8 mouse cellular contexts compared by ENCODE assay signal in the genomic region with DNA sequence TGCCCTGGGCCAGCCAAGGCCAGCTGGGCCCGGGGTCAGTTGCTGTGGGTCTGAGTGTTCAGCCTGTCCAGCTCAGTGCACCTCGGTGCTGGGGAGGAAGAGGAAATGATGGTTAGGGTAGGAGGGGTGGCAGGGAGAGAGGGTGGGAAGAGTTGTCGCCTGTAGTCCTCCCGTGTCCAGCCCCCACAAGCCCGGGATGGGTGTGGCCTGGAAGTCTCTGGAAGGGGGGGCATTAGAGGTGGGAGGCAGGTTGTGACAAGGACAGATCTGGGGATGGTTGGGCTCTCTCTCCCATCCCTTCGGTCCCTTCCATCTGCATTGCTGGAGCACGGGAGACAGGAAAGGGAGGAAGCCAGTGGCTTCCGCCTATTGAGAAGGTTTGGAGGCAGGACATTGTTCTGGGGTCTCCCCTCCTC. TPM values are rescaled to one million over a fixed set of nuclear protein-coding genes. Genes with fewer than 3 reads are reported as not detected.
DNase-seq lines count a peak whose midpoint lies in the region; ATAC-seq and TF ChIP-seq lines count a peak whose summit lies in the region.

A gene (minus strand): TSS at position 345 of the 416 bp plus-strand sequence.

- no peak for TF ChIP-seq POLR2A in spleen, adult 2 months (IDR thresholded peaks at IDR 0.05; ENCODE audit: low read depth, low read length)

- H3K9ac ChIP-seq in intestine, embryonic 16.5 days (ENCODE audit: low read depth, low read length) = 0 out of 2 replicates have a peak within 1 kb of the TSS, but pooled peaks have one; percentile 33
- H3K9ac ChIP-seq in liver, embryonic 16.5 days (ENCODE audit: low read depth, low read length) = no peak within 1 kb of the TSS

- ATAC-seq in intestine, embryonic 16.5 days = peak; percentile 71
- ATAC-seq in liver, embryonic 16.5 days (ENCODE audit: low read depth) = peak; percentile 72
- ATAC-seq in inflammation-experienced regulatory T-cells, adult 6 months = no peak

- DNase-seq in spleen, adult 2 months (ENCODE audit: low read depth in 1 of 2, low spot score in 2 of 2) = no peak
- no peak for DNase-seq in spleen, postnatal 14 days (ENCODE audit: low spot score in 2 of 2)
- DNase-seq in heart, adult 11 months = peak; percentile 99
- peak; percentile 45 for DNase-seq in yolk sac, embryonic 10.5 days (ENCODE audit: low spot score)
- DNase-seq in retina, postnatal 1 day = no peak

- H3K9me3 ChIP-seq in intestine, embryonic 16.5 days (ENCODE audit: control insufficient read depth, low read length) = no peaks in the 10 kb centered on the region
- no peaks in the 10 kb centered on the region for H3K9me3 ChIP-seq in liver, embryonic 16.5 days (replicated peaks; ENCODE audit: control insufficient read depth, low read length)

- H3K36me3 ChIP-seq in spleen, adult 2 months (ENCODE audit: control insufficient read depth, insufficient read depth, low read length) = no peaks in the 10 kb centered on the region
- no peaks in the 10 kb centered on the region for H3K36me3 ChIP-seq in intestine, embryonic 16.5 days (ENCODE audit: control insufficient read depth, insufficient read depth, low read length)
- no peaks in the 10 kb centered on the region for H3K36me3 ChIP-seq in liver, embryonic 16.5 days (ENCODE audit: control insufficient read depth, insufficient read depth)

- no peak within 1 kb of the TSS for H3K4me2 ChIP-seq in intestine, embryonic 16.5 days (ENCODE audit: low read depth, low read length)
- H3K4me2 ChIP-seq in liver, embryonic 16.5 days (ENCODE audit: low read depth, low read length) = no peak within 1 kb of the TSS

- no peak for TF ChIP-seq CTCF in spleen, adult 2 months (IDR thresholded peaks at IDR 0.05; ENCODE audit: extremely low read depth, insufficient read depth, insufficient read length, insufficient replicate concordance)

- no peaks in the 10 kb centered on the region for H3K4me1 ChIP-seq in spleen, adult 2 months (ENCODE audit: control insufficient read depth, insufficient read depth, insufficient read length)
- H3K4me1 ChIP-seq in intestine, embryonic 16.5 days (ENCODE audit: control insufficient read depth, insufficient read depth, low read length) = no peaks in the 10 kb centered on the region
- no peaks in the 10 kb centered on the region for H3K4me1 ChIP-seq in liver, embryonic 16.5 days (ENCODE audit: control insufficient read depth, low read depth, low read length)

- H3K27ac ChIP-seq in spleen, adult 2 months (ENCODE audit: insufficient read depth, low read length) = no peak within 1 kb of the TSS
- no peak within 1 kb of the TSS for H3K27ac ChIP-seq in intestine, embryonic 16.5 days (ENCODE audit: low read length)
- H3K27ac ChIP-seq in liver, embryonic 16.5 days (ENCODE audit: low read length) = no peak within 1 kb of the TSS

- H3K27me3 ChIP-seq in spleen, adult 2 months (ENCODE audit: control insufficient read depth, insufficient read depth, low read length) = no peaks in the 10 kb centered on the region
- no peaks in the 10 kb centered on the region for H3K27me3 ChIP-seq in intestine, embryonic 16.5 days (replicated peaks; ENCODE audit: control insufficient read depth, insufficient read depth, low read length)
- H3K27me3 ChIP-seq in liver, embryonic 16.5 days (ENCODE audit: control insufficient read depth, insufficient read depth, low read depth, low read length) = no peaks in the 10 kb centered on the region

- peak within 1 kb of the TSS; percentile 13; the same call in 1 of the 2 replicates for H3K4me3 ChIP-seq in spleen, adult 2 months (ENCODE audit: extremely low read depth, insufficient read depth, insufficient read length)
- H3K4me3 ChIP-seq in intestine, embryonic 16.5 days (ENCODE audit: low read length) = peak within 1 kb of the TSS; percentile 26
- no peak within 1 kb of the TSS; the same call in 1 of the 2 replicates for H3K4me3 ChIP-seq in liver, embryonic 16.5 days (ENCODE audit: low read depth, low read length)

- 19% methylated on average over 8 of the region's 8 CpGs for WGBS in spleen, adult 2 months
- WGBS in intestine, embryonic 16.5 days = 79% methylated on average over 8 of the region's 8 CpGs
- WGBS in liver, embryonic 16.5 days (ENCODE audit: insufficient replicate concordance) = 19% methylated on average over 8 of the region's 8 CpGs

RNA-seq across cellular contexts. Expression of the gene that starts here (rescaled TPM):
- 28.3 and 31.8 TPM in 2 replicates for polyA plus RNA-seq in spleen, adult 2 months (2012; rRNA removed)
- polyA plus RNA-seq in intestine, embryonic 16.5 days (2015; fragmentation: Nextera tagmentation; extraction: Ambion mirVana) = 21.3 and 21.8 TPM in 2 replicates
- polyA plus RNA-seq in liver, embryonic 16.5 days (2015; fragmentation: Nextera tagmentation; extraction: Ambion mirVana) = 7.3 and 7.9 TPM in 2 replicates
- polyA plus RNA-seq in inflammation-experienced regulatory T-cells, adult 6 months (2017; shearing (Covaris generic)) = not detected

Comparison
In these comparisons a context has a peak if more than half of its experiments do, and no peak if none do; other contexts are left out.
1. DNase-seq: peak in heart, adult 11 months (single experiment) and yolk sac, embryonic 10.5 days (single experiment); none in spleen, adult 2 months (0 of 2), spleen, postnatal 14 days (0 of 2) and retina, postnatal 1 day (single experiment).